Mouse (Mus musculus) CH12.LX (cell line): Measurements from ENCODE around the gene Hormad1. TPM values are rescaled to one million over a fixed set of nuclear protein-coding genes. Genes with fewer than 3 reads are reported as not detected.

Experiments used
- DNase-seq: peaks from one replicate; pipeline ENCODE4 v3.0.0-alpha.2; 2013; ENCODE audit errors: extremely low read depth
- H3K27ac ChIP-seq: 2 replicates; pipeline ENCODE4 v1.5.1; 2012; ENCODE audit warnings: low read depth, mild to moderate bottlenecking, control low read depth, moderate library complexity; ENCODE audit not compliant: insufficient read depth
- H3K27me3 ChIP-seq: replicated peaks from 2 replicates; pipeline ENCODE3; 2012; ENCODE audit warnings: inconsistent platforms
- H3K36me3 ChIP-seq, 2 experiments: replicated peaks in 1 of 2; 2 replicates each; pipeline versions ENCODE3 to v1.6.1; 2012; ENCODE audit warnings: inconsistent platforms in 1 of 2, low read length in 1 of 2, mild to moderate bottlenecking in 1 of 2, mixed read lengths in 1 of 2, moderate library complexity in 1 of 2; ENCODE audit not compliant: control insufficient read depth in 1 of 2, insufficient read depth in 1 of 2
- H3K4me1 ChIP-seq, 2 experiments: 2 replicates each; pipeline ENCODE4 v1.6.1; 2012; ENCODE audit warnings: inconsistent platforms in 1 of 2, moderate library complexity in 1 of 2; ENCODE audit not compliant: insufficient read depth in 2 of 2, control insufficient read depth in 1 of 2
- H3K4me2 ChIP-seq: 2 replicates; pipeline ENCODE4 v1.6.1; 2012; ENCODE audit warnings: low read depth, mild to moderate bottlenecking, control low read depth; ENCODE audit not compliant: poor library complexity, insufficient read depth, severe bottlenecking
- H3K4me3 ChIP-seq, 3 experiments: fragments of 150-350 bp in 1 of 3; sonication (generic) in 1 of 3; replicated peaks in 1 of 3; 2 replicates each; pipeline versions ENCODE3 to v1.5.1; 2011 to 2012; ENCODE audit warnings: low read depth in 2 of 3, low read length in 2 of 3, mild to moderate bottlenecking in 2 of 3, moderate library complexity in 2 of 3, control low read depth in 1 of 3, improper control_type of control experiment in 1 of 3, inconsistent platforms in 1 of 3, mixed read lengths in 1 of 3; ENCODE audit not compliant: poor library complexity in 1 of 3
- H3K79me2 ChIP-seq: replicated peaks from 2 replicates; pipeline ENCODE4 v1.6.1; 2012; ENCODE audit warnings: mild to moderate bottlenecking, moderate library complexity; ENCODE audit not compliant: control insufficient read depth, poor library complexity, insufficient read depth, severe bottlenecking; ENCODE audit errors: extremely low read depth
- H3K9ac ChIP-seq: 2 replicates; pipeline ENCODE4 v1.6.1; 2012; ENCODE audit warnings: low read depth, mild to moderate bottlenecking, control low read depth, moderate library complexity; ENCODE audit not compliant: insufficient read depth
- H3K9me3 ChIP-seq: replicated peaks from 2 replicates; pipeline ENCODE3; 2012; ENCODE audit warnings: low read length, inconsistent platforms, mixed read lengths
- CHD1 ChIP-seq: IDR thresholded peaks from 2 replicates; pipeline ENCODE4 v1.6.1; 2012; ENCODE audit warnings: low read depth, low read length, improper control_type of control experiment, inconsistent platforms
- CHD2 ChIP-seq: IDR thresholded peaks from 2 replicates; pipeline ENCODE4 v1.6.1; 2011; ENCODE audit warnings: low read length, improper control_type of control experiment
- CTCF ChIP-seq, 2 experiments: IDR thresholded peaks in 1 of 2; conservative IDR thresholded peaks in 1 of 2; 2 replicates each; pipeline ENCODE4 v1.5.1; 2011 to 2012; ENCODE audit warnings: low read depth in 2 of 2, low read length in 2 of 2, improper control_type of control experiment in 1 of 2, inconsistent platforms in 1 of 2, mild to moderate bottlenecking in 1 of 2, moderate library complexity in 1 of 2
- E2F4 ChIP-seq: IDR thresholded peaks from 2 replicates; pipeline ENCODE4 v1.6.1; 2011; ENCODE audit warnings: low read depth, low read length, improper control_type of control experiment; ENCODE audit not compliant: insufficient replicate concordance
- EP300 ChIP-seq: IDR thresholded peaks from 2 replicates; pipeline ENCODE4 v1.6.1; 2011; ENCODE audit warnings: low read length, improper control_type of control experiment
- GABPA ChIP-seq: IDR thresholded peaks from 2 replicates; pipeline ENCODE4 v1.6.1; 2012; ENCODE audit warnings: low read depth, low read length, improper control_type of control experiment, inconsistent platforms; ENCODE audit not compliant: insufficient replicate concordance
- HCFC1 ChIP-seq: IDR thresholded peaks from 2 replicates; pipeline ENCODE4 v1.6.1; 2012; ENCODE audit warnings: low read depth, mild to moderate bottlenecking, inconsistent platforms, low read length, improper control_type of control experiment
- IRF4 ChIP-seq: IDR thresholded peaks from 2 replicates; pipeline ENCODE4 v1.6.1; 2014; ENCODE audit warnings: low read depth, mild to moderate bottlenecking, inconsistent platforms, low read length, improper control_type of control experiment
- JUN ChIP-seq: IDR thresholded peaks from 2 replicates; pipeline ENCODE4 v1.6.1; 2011; ENCODE audit warnings: low read depth, mild to moderate bottlenecking, low read length, improper control_type of control experiment, moderate library complexity; ENCODE audit not compliant: insufficient read depth
- KAT2A ChIP-seq: IDR thresholded peaks from 2 replicates; pipeline ENCODE4 v1.6.1; 2012; ENCODE audit warnings: low read length, improper control_type of control experiment, inconsistent platforms; ENCODE audit not compliant: insufficient replicate concordance
- MAFK ChIP-seq: IDR thresholded peaks from 2 replicates; pipeline ENCODE4 v1.6.1; 2011; ENCODE audit warnings: low read length, improper control_type of control experiment; ENCODE audit not compliant: insufficient replicate concordance
- MAX ChIP-seq: IDR thresholded peaks from 2 replicates; pipeline ENCODE4 v1.6.1; 2011; ENCODE audit warnings: low read length, improper control_type of control experiment
- MAZ ChIP-seq: IDR thresholded peaks from 2 replicates; pipeline ENCODE4 v1.6.1; 2012; ENCODE audit warnings: low read depth, mild to moderate bottlenecking, inconsistent platforms, low read length, improper control_type of control experiment, moderate library complexity
- MEF2A ChIP-seq: IDR thresholded peaks from 2 replicates; pipeline ENCODE4 v1.6.1; 2014; ENCODE audit warnings: low read depth, mild to moderate bottlenecking, inconsistent platforms, low read length, improper control_type of control experiment, borderline replicate concordance
- MXI1 ChIP-seq: IDR thresholded peaks from 2 replicates; pipeline ENCODE4 v1.6.1; 2011; ENCODE audit warnings: mild to moderate bottlenecking, low read depth, low read length, improper control_type of control experiment
- MYC ChIP-seq: IDR thresholded peaks from 2 replicates; pipeline ENCODE4 v1.6.1; 2011; ENCODE audit warnings: low read depth, mild to moderate bottlenecking, improper control_type of control experiment, low read length
- NELFE ChIP-seq: IDR thresholded peaks from 2 replicates; pipeline ENCODE4 v1.6.1; 2011; ENCODE audit warnings: low read depth, low read length, improper control_type of control experiment
- NRF1 ChIP-seq: IDR thresholded peaks from 2 replicates; pipeline ENCODE4 v1.6.1; 2014; ENCODE audit warnings: low read depth, mild to moderate bottlenecking, inconsistent platforms, low read length, improper control_type of control experiment, moderate library complexity
- POLR2A ChIP-seq: IDR thresholded peaks from 2 replicates; pipeline ENCODE4 v1.6.1; 2011; ENCODE audit warnings: low read depth, mild to moderate bottlenecking, improper control_type of control experiment, low read length
- POLR2AphosphoS2 ChIP-seq: IDR thresholded peaks from 2 replicates; pipeline ENCODE4 v1.6.1; 2011; ENCODE audit warnings: low read depth, low read length, improper control_type of control experiment
- RAD21 ChIP-seq: IDR thresholded peaks from 2 replicates; pipeline ENCODE4 v1.6.1; 2011; ENCODE audit warnings: low read depth, mild to moderate bottlenecking, low read length, improper control_type of control experiment, moderate library complexity
- RCOR1 ChIP-seq: conservative IDR thresholded peaks from 2 replicates; pipeline ENCODE4 v1.6.1; 2012; ENCODE audit warnings: low read depth, mild to moderate bottlenecking, inconsistent platforms, low read length, improper control_type of control experiment
- SMC3 ChIP-seq: IDR thresholded peaks from 2 replicates; pipeline ENCODE4 v1.6.1; 2011; ENCODE audit warnings: low read depth, low read length, improper control_type of control experiment
- TCF12 ChIP-seq: IDR thresholded peaks from 2 replicates; pipeline ENCODE4 v1.6.1; 2014; ENCODE audit warnings: low read depth, mild to moderate bottlenecking, inconsistent platforms, low read length, improper control_type of control experiment
- UBTF ChIP-seq: IDR thresholded peaks from 2 replicates; pipeline ENCODE4 v1.6.1; 2012; ENCODE audit warnings: low read depth, mild to moderate bottlenecking, inconsistent platforms, low read length, improper control_type of control experiment, moderate library complexity
- USF2 ChIP-seq: conservative IDR thresholded peaks from 2 replicates; pipeline ENCODE4 v1.6.1; 2011; ENCODE audit warnings: low read depth, low read length, improper control_type of control experiment
- ZC3H11A ChIP-seq: IDR thresholded peaks from 2 replicates; pipeline ENCODE4 v1.6.1; 2012; ENCODE audit warnings: low read depth, mild to moderate bottlenecking, inconsistent platforms, low read length, improper control_type of control experiment
- ZKSCAN1 ChIP-seq: IDR thresholded peaks from 2 replicates; pipeline ENCODE4 v1.6.1; 2012; ENCODE audit warnings: low read depth, inconsistent platforms, low read length, improper control_type of control experiment, borderline replicate concordance
- dilution Hi-C: fragments of 300-500 bp; cut with MboI; formaldehyde crosslinking; loops from 2 replicates; pipeline ENCODE4 v1.14.3; 2020; ENCODE audit warnings: low sequenced_read_pairs; ENCODE audit not compliant: extremely low pct_unique_long_range_greater_than_20kb, extremely low pct_ligation_motif_present
- in situ Hi-C: fragments of 300-500 bp; cut with MboI; formaldehyde crosslinking; loops from 3 replicates; pipeline ENCODE4 v1.14.3; 2019; ENCODE audit warnings: low sequenced_read_pairs, low pct_ligation_motif_present, low pct_unique_long_range_greater_than_20kb, mixed read lengths
- polyA plus RNA-seq: library from polyadenylated mRNA; unstranded; fragments of >175 nt; gene quantifications from 2 replicates; pipeline ENCODE4 v1.2.1, GENCODE M21; 2012; ENCODE audit warnings: low read depth; ENCODE audit not compliant: insufficient read length
- total RNA-seq, 2 experiments: library from RNA; depleted of rRNA; stranded (reverse); fragments of 300-350 nt in 1 of 2; fragments of >200 nt in 1 of 2; gene quantifications; 2 replicates each; pipeline ENCODE4 v1.2.3; 2012 to 2014

Gene Hormad1
- total and polyA plus RNA-seq, 3 experiments = not detected

- H3K27me3 ChIP-seq = no peaks in the 10 kb centered on the region
- dilution Hi-C loops (no loop called here), in situ Hi-C loops (no loop called here)
- no peaks in the 10 kb centered on the region for H3K79me2 ChIP-seq
- no peak overlapping the region for H3K4me3 ChIP-seq
- no peak overlapping the region for H3K4me2 ChIP-seq
- H3K36me3 ChIP-seq = peaks cover 37 to 64% of the 10 kb centered on the region in 2 experiments
- H3K4me1 ChIP-seq = no peaks in the 10 kb centered on the region
- no peak overlapping the region for H3K9ac ChIP-seq
- no peak for DNase-seq
- no peaks in the 10 kb centered on the region for H3K9me3 ChIP-seq
- no peak overlapping the region for H3K27ac ChIP-seq
- TF ChIP-seq MEF2A (no peak), SMC3 (no peak), POLR2A (no peak), RAD21 (no peak), GABPA (no peak), USF2 (no peak), NRF1 (no peak), NELFE (no peak), POLR2AphosphoS2 (no peak), JUN (no peak), HCFC1 (no peak), IRF4 (no peak), ZC3H11A (no peak), MXI1 (no peak), MAFK (no peak), ZKSCAN1 (no peak), UBTF (no peak), MAX (no peak), MYC (no peak), CHD1 (no peak)
Measured at GRCm38 (mm10) chr3:95613996-95614395, 54.5 kb downstream of the Hormad1 start.

DNA sequence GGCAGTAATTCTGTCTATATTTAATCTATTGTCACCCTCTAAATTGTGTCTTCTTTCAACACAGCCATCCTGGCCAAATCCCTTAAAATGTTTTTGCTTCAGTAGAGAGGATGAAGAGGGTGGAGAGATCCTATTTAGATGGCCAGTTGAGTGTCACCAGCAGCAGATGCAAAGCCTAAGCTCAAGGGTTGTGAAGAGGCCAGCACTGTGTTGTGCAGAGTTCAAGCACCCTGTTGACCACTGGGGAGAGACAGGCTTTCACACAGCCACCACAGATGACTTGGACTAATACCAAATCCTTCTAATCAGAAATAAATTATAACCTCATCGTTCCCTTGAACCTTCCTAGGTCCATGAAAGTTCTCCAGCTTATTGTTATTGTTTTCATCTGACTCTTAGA, 59.0 kb downstream of the Hormad1 start:
- DNase-seq = no peak
- Histone ChIP-seq H3K4me2 (no peak overlapping the region), H3K9me3 (no peaks in the 10 kb centered on the region), H3K36me3 (peaks cover 26 to 57% of the 10 kb centered on the region in 2 experiments), H3K27me3 (no peaks in the 10 kb centered on the region), H3K4me1 (peaks cover 0 to 8% of the 10 kb centered on the region in 2 experiments; a peak in 2 of 4 replicates), H3K27ac (no peak overlapping the region), H3K9ac (no peak overlapping the region), H3K4me3 (no peak overlapping the region), H3K79me2 (no peaks in the 10 kb centered on the region)
- dilution Hi-C loops = no loop called here
- in situ Hi-C loops = no loop called here
- no peak for TF ChIP-seq CHD1
- TF ChIP-seq ZC3H11A = no peak
- no peak for TF ChIP-seq POLR2A
- no peak for TF ChIP-seq NRF1
- TF ChIP-seq RCOR1 = no peak
- TF ChIP-seq UBTF = no peak
- no peak for TF ChIP-seq MAZ
- no peak for TF ChIP-seq MYC
- TF ChIP-seq CTCF (conservative IDR thresholded peaks at IDR 0.05 in 1 of 2, IDR thresholded peaks at IDR 0.05 in 1 of 2; ENCODE audit: low read depth in 2 of 2, low read length in 2 of 2) = no peak
- TF ChIP-seq CHD2 = no peak
- TF ChIP-seq ZKSCAN1 = no peak
- no peak for TF ChIP-seq GABPA
- TF ChIP-seq HCFC1 = no peak
- TF ChIP-seq MXI1 = no peak
- TF ChIP-seq EP300 = no peak
- TF ChIP-seq KAT2A = no peak
- TF ChIP-seq TCF12 = no peak
- TF ChIP-seq MAFK = no peak
- TF ChIP-seq E2F4 = no peak
